Mouse (Mus musculus) cerebellum, adult 9-10 months (tissue): ENCODE data around the gene Eif4ebp2.

Experiments
- DNase-seq: peaks from one replicate; pipeline ENCODE4 v3.0.0; 2022

Gene Eif4ebp2

DNA sequence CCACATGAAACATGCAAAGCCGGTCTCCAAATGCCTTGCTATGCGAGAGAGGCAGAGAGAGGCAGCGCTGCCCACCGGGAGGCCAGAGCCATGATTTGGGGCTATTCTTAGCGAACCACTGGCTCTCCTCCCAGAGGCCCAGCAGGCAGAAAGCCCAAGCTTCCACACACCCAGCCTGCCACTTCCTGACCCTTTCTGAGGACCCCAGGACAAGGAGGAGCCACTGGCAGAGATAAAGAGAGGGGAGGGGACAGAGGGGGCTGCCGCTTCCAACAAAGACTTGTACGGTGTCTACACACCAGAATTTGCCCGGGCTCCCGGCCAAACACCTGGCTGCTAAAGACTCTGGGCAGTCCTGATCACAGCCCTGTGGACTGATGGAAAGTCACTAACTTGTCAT, 72.3 kb downstream of the Eif4ebp2 start:
- DNase-seq, result no peak

DNA sequence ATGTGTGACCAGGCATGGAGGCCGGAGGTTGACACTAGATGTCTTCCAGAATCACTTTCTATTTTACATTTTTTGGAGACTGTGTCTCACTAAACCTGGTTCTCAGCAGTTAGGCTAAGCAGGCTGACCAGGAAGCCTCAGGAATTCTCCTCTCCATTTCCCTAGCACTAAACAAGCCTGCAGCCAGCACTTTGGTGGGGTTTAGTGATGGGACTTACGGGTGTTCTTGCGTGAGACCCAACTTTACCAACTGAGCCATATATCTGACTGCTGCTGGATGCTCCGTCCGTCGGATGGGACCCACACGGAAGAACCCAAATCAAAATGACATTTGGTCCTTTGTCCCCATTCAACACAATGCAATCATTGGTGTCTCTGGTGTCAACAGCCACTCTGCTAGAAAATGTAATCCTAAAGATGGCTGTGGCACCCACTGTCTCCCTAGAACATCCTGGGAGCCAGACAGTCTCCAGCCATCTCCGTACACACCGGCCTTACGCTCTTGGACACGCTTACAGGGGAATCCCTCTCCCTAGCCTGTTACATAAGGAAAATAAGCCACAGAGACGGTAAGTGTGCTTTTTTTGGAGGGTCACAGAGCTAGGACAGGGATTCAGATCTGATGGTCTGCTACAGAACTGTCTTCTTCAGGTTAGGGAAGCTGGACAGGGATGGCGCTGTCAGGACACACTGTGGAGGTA, 73.0 kb downstream of the Eif4ebp2 start:
- no peak for DNase-seq

DNA sequence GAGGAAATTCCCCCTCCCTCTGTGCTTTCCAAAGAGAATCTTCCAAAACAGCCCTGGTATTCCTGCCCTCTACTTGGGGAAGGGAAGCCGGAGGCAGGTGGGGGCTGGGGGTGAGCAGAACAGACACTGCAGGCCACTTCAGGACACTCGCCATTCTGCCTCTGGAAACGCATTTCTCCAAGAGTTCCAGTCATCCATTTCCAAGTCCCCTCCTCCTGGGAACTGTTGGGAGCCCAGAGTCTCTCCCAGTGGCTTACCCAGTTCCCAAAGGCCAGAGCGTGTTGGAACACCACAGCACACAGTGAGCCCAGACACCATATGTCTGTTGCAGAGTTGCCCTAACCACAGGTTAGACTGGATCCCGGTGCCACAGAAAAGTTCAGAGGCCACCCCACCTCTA, 73.8 kb downstream of the Eif4ebp2 start:
- DNase-seq, result no peak
